Mouse (Mus musculus) ES-Bruce4 (cell line): ENCODE data around the gene Hdgfl2.

Source experiments
- CTCF ChIP-seq: IDR thresholded peaks from one replicate; pipeline ENCODE4 v1.8.1; 2011; ENCODE audit warnings: low read depth, low read length
- EP300 ChIP-seq: IDR thresholded peaks from 2 replicates; pipeline ENCODE4 v1.6.1; 2011; ENCODE audit warnings: low read depth, low read length; ENCODE audit not compliant: insufficient read depth
- POLR2A ChIP-seq: IDR thresholded peaks from one replicate; pipeline ENCODE4 v1.8.1; 2011; ENCODE audit warnings: low read length; ENCODE audit not compliant: insufficient read depth

DNA sequence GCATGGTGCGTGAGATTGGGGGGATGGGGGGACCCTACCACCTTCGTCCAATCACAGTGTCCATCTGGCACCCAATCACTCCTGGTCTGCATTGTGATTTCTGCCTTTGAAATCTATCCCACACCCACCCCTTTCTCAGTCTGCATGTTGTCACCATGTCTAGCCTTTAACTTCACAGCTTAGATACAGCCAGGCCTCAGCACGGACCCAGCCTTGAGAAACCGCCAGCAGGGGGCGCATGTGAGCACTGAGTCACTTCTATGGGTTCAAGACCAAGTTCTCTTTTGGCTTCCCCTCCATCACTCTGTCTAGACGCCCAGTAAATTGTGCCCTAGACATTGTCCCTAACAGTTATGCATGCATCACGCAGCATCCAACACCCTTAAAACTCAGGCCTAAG is 52.4 kb downstream of the Hdgfl2 start:
- peak; percentile 83 for TF ChIP-seq CTCF
- no peak for TF ChIP-seq EP300
- TF ChIP-seq POLR2A, result no peak
